Mouse (Mus musculus) gastrocnemius, adult 2 months (tissue): Measurements from ENCODE around the gene Ppp1r14d. TPM values are rescaled to one million over a fixed set of nuclear protein-coding genes. Genes with fewer than 3 reads are reported as not detected.

ENCODE experiments used
- DNase-seq: peaks from one replicate; pipeline ENCODE4 v3.0.0; 2022
- H3K27ac ChIP-seq: fragments of 200-600 bp; 2 replicates; pipeline ENCODE4 v1.8.1; 2022; ENCODE audit warnings: mild to moderate bottlenecking
- H3K4me3 ChIP-seq: fragments of 200-600 bp; 2 replicates; pipeline ENCODE4 v1.8.1; 2022; ENCODE audit warnings: mild to moderate bottlenecking, moderate library complexity
- CTCF ChIP-seq: fragments of 200-600 bp; IDR thresholded peaks from 2 replicates; pipeline ENCODE4 v1.8.1; 2022; ENCODE audit warnings: antibody characterized with exemption, mild to moderate bottlenecking, moderate library complexity
- intact Hi-C: fragments of 180-260 bp; cut with DNase I; formaldehyde crosslinking; loops from one replicate; pipeline ENCODE4 v1.15.1; 2025
- long read RNA-seq, 2 experiments: library from polyadenylated mRNA; stranded (forward); transcript quantifications; one replicate each; pipeline ENCODE4 v2.0.0; 2021
- total RNA-seq, 2 experiments: library from RNA; stranded (reverse); gene quantifications; 2 replicates each; pipeline ENCODE4 v1.2.3; 2021

The Ppp1r14d gene
- not detected for total RNA-seq
- long read RNA-seq, experiment 1 = 0 reads
- long read RNA-seq, experiment 2 = 0 reads

DNA sequence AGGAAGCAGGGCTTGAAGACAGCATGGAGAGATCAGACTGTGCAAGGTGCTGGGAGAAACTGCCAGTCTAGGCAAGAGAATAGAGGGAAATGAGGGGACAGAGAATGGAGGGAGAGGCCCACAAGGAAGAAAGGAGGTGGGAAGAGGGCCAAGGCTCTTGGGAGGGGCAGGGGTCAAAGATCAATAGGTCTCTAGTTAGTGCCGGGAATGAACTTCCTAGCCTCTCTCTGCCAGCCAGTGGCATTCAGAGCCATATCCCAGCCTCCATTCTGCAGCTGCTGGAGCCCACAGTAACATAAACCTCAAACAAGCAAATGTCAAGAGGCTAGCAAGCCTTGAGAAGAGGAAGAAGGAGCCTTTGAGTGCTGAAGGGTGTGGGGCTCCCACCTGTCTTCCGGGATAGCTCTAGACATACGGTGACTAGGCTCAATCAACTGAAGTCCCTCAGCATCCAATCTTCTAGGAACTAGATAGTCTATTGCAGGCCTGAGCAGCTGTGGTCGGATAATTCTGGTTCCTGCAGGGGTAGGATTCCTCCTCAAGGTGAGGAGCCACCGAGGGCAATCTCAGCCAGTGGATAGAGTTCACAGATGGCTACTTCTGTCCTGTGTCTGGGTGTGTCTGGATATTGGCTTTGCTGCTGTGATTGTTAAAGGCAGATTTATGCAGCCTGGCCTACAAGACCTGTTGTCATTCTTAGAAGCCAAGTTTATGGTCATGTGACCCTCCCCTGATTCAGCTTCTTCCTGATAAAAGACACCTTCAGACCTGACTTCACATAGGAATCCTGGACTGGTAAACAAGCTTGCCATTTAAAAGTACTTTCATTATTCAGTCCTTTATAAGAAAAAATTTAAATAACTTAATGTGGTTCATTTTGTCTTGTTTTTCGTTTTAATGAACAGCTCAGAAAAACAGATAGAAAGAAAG is at the start of gene Ppp1r14d:
TSS of gene Ppp1r14d (minus strand) at position 132 of the 930 bp plus-strand sequence.
- intact Hi-C loops = no loop called here
- Histone ChIP-seq H3K4me3 (no peak within 1 kb of the TSS), H3K27ac (no peak within 1 kb of the TSS)
- no peak for TF ChIP-seq CTCF
- no peak for DNase-seq

DNA sequence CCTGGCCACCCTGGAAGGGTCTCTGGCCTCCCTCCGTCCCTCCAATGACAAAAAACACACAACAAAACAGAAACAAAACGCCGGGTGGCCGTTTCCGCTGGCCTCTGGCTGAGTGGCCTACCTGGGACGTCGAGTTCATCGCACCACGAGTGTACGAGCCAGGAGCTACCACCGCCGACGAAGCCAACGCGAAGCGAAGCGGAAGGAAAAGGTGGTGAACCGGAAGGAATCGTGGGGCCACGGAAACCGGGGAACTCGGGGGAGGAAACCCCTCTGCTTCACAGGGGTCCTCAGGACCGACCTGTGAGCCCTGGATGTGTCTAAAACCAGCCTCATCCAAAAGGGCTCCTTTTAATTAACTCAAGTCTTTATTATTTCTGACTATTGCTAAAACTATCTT is 48.1 kb upstream of the Ppp1r14d start:
- H3K27ac ChIP-seq = no peak overlapping the region
- TF ChIP-seq CTCF = no peak
- intact Hi-C loops = no loop called here

DNA sequence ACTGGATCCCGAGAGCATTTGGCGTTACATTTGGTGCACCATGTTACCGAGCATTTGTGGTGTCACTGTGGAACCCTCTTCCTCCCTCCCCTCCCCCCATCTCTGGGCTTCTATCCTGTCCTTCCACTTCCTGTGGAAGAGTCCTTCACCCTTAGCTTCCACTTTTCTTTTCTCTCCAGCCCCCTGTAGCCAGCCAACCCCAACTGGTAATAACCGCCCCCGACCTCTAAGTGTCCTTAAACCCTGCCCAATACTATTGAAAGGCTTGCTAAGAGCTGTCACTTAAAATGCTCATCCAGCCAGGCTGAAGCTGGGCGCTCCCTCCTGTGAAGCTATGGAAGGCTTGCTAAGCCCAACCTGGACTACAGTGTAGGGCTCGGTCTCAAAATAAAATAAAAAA is 47.2 kb upstream of the Ppp1r14d start:
- Histone ChIP-seq H3K27ac (no peak overlapping the region), H3K4me3 (no peak overlapping the region)
- no peak for TF ChIP-seq CTCF
- DNase-seq = no peak
- intact Hi-C loops = no loop called here

More for the DNA sequence above, 48.1 kb upstream of the Ppp1r14d start:
- DNase-seq = no peak
- H3K4me3 ChIP-seq = no peak overlapping the region

DNA sequence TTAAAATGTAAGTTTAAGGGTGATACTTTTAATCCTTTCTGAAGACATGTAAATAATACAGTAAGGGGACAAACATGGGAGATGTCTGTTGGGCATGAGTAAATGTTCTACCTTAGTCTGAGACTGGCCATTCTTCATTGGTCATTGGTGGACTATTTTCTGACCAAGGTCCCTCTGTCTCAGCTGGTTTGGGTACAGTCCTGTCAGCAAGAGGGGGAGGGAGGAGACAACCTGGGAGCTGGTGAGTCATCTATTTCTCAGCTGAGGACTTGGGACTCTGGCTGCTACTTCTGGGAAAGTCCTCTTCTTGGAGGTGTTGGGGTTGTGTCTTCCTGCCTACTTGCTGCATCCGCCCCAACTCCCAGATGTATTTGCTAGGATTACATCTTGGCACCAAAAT is 44.4 kb upstream of the Ppp1r14d start:
- intact Hi-C loops = no loop called here
- Histone ChIP-seq H3K4me3 (no peak overlapping the region), H3K27ac (no peak overlapping the region)
- DNase-seq = no peak
- TF ChIP-seq CTCF = no peak

DNA sequence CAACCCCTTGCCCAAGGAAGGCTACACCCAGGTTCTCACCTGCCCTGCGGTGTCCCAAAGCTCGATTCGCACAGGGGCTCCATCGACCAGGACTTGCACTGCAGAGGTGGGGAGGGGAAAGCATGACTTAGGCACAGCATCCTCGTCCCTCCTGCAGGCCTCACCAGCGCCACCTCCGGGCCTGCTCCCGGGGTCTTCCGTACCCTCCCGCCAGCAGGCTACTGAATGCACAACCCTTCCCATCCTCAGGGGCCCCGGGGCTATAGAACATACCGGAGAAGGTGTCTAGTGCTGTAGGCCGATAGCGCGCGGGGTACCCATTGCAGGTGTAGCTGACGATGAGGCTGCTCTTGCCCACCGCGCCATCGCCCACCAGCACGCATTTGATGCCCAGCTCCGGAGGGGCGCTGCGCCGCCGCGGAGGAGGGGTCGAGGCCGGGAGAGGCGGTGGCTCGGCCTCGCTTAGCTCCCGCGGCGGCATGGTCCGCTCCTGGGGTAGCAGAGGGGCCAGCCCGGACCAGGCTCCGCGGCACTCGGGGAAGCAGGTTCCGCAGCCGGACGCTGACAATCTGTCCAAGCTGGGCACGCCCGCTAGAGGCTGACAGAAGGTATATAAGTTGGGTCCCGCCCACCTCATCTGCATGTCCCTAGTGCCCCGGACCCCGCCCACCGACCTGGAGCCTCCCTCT is 41.1 kb upstream of the Ppp1r14d start, which contains the start of gene Rhov:
TSS of gene Rhov (minus strand) at position 630 of the 689 bp plus-strand sequence.
- DNase-seq = no peak
- intact Hi-C loops = no loop called here
- Histone ChIP-seq H3K27ac (no peak within 1 kb of the TSS), H3K4me3 (peak within 1 kb of the TSS; percentile 72)
- TF ChIP-seq CTCF = no peak

DNA sequence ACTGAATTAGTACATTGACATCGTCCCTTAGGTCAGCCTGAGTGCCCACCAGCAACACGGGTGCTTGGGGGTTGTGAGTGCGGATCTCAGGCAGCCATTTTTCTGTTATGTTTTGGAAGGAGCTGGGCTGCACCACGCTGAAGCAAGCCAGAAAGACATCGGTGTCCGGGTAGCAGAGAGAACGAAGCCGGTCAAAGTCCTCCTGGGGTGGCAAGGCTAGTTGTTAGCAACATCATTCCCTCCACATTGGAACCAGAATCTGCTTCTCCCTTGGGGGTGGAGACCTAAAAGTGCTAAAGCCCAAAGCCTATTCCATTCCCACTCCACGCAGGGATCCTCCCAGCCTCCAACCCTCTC is 40.6 kb upstream of the Ppp1r14d start:
- no peak for TF ChIP-seq CTCF
- intact Hi-C loops = no loop called here
- 0 out of 2 replicates have a peak overlapping the region, but pooled peaks have one; percentile 72 for H3K4me3 ChIP-seq

DNA sequence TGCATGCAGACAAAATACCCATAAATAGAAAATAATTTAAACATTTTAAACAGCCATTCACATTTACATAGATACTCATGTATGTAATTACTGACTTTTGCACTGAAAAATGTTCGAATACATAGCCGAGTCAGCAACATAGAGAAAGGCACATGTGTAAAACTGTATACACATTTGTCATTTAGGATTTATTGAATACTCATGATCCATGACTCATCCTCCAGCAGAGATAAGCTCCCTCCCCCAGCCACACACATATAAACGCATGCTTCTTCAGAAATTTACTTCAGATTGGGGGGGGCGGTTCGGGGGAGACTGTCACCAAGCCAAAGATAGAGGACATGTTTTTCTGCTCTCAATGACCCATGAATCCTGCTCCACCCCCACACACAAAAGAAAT is 34.1 kb upstream of the Ppp1r14d start:
- no peak for TF ChIP-seq CTCF
- no peak overlapping the region for H3K27ac ChIP-seq
- intact Hi-C loops = no loop called here
- H3K4me3 ChIP-seq = no peak overlapping the region
- DNase-seq = no peak

More for the DNA sequence above, 40.6 kb upstream of the Ppp1r14d start:
- no peak overlapping the region for H3K27ac ChIP-seq
- DNase-seq = no peak

DNA sequence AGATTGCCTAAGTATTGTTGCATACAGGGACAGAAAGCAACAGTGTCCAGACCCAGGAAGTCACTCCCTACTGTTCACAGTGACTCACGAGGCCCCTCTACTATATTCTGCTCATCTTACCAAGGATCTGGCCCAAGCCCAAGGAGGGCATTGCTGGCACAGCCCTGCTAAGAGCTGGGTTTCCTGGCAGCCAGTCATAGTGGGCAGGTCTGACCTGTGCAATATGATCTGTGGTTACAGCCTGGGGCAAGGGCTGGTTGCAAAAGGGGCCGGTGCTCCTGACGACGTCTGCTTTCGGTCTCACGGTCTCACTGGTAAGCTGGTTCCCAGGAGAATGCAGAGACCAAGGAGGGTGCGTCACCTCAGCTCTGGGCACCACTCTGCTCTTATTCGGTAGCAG is 33.3 kb upstream of the Ppp1r14d start:
- intact Hi-C loops = no loop called here
- H3K4me3 ChIP-seq = peak overlapping the region; percentile 59
- peak; percentile 91 for DNase-seq
- no peak for TF ChIP-seq CTCF
- H3K27ac ChIP-seq = peak overlapping the region; percentile 68

DNA sequence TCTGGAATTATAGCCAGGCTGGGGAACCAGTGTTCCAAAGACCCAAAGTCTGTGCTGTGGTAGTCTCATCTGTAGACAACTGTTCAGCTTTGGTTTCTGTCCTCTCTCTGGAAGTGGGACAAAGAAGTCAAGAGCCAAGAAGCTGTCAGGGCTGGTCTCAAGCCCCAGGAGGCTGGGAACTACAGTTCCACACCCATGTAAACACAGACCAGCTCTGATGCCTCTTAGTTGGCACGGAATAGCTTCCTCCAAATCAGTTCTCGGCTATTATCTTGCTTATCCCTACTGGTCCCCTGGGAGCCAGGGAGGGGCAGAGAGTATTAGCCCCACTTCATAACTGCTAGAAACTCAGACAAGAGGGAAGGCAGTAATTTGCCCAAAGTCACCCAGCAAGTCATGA is 31.6 kb upstream of the Ppp1r14d start:
- no peak for DNase-seq
- no peak for TF ChIP-seq CTCF
- intact Hi-C loops = no loop called here
- Histone ChIP-seq H3K27ac (no peak overlapping the region), H3K4me3 (no peak overlapping the region)

DNA sequence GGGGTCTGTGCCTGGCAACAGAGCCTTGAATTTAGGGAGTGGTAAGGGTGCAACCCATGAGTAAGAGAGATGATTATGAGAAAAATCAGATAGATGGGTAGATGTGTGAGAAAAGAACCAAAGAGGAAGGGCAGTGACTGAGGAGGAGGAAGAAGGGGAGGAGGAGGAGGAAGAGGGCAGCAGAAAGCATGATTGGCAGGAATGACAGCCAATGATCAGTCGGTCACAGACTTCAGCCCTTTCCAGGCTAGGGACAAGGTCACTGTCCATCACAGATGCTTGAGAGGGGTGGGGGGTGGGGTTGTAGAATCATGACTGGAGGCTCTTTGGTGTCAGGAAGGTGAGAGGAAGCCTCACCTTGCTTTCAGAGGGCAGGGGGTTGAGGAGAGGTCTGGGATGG is 30.8 kb upstream of the Ppp1r14d start:
- Histone ChIP-seq H3K4me3 (no peak overlapping the region), H3K27ac (no peak overlapping the region)
- TF ChIP-seq CTCF = no peak
- intact Hi-C loops = no loop called here
- no peak for DNase-seq

DNA sequence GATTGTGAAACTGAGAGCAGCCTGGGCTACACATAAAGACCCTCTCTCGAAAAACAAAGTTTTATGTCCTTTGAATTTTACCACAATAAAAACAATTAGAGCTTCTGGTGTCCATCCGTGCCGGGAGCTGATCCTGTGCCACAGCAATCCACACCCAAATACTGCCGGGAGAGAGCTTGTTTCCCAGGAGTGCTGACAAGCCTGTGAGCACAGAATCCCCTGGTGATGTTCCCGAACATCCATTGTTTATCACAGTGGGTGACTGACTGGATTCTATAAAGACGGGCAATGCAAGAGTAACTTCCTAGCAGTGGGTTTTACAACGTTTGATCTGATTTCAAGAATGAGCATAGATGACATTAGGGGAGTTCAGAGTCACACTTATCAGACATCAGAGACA is 25.3 kb upstream of the Ppp1r14d start:
- intact Hi-C loops = loop anchor here (5.0 kb wide), 1 partner anchor 177 kb away; no protein-coding TSS in a partner anchor
- H3K4me3 ChIP-seq = no peak overlapping the region
- H3K27ac ChIP-seq = no peak overlapping the region
- no peak for TF ChIP-seq CTCF
- DNase-seq = no peak

DNA sequence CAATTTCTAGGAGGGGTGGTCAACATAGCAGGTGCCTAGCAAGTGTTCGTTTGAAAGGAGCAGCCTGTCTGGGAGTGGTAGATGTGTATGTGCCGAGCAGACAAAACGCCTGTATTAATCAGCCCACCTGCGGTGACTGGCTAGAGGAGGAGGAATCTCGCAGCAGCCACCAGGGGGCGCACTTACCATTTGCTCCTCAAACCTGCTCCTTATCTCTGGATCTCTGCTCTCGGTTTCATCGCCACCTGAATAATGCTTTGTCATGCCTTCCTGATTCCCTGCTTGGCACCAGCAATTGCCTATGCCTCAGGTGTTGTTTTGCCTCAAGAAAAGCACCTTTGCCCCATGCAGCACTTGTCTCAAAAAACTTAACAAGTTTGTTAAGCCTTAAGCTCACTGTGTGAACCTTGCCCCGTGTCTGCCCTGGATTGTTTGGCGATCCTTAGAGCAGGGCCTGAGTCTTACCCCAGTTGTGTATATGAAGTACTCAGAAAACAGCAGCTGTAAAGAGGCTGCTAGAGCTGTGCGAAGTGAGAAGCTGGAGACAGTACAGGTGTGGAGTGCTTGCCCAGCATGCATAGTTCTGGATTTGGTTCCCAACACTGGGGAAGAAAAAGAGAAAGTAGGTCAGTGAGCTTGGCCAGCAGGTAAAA is 21.2 kb upstream of the Ppp1r14d start:
- intact Hi-C loops = loop anchor here (1.0 to 5.0 kb wide), 2 partner anchors 37 to 181 kb away; partner anchors contain the start of gene Vps18

More for the DNA sequence above, 21.2 kb upstream of the Ppp1r14d start:
- peak; percentile 94 for TF ChIP-seq CTCF
- Histone ChIP-seq H3K27ac (peak overlapping the region; percentile 25; the same call in 1 of the 2 replicates), H3K4me3 (peak overlapping the region; percentile 53)
- DNase-seq = peak; percentile 89
